Mouse (Mus musculus) liver, embryonic 14 days (tissue): Measurements from ENCODE around the gene Homer3. TPM values are rescaled to one million over a fixed set of nuclear protein-coding genes. Genes with fewer than 3 reads are reported as not detected.

Experiments used
- polyA plus RNA-seq: library from polyadenylated mRNA; depleted of rRNA; stranded (reverse); fragments of >200 nt; gene quantifications from 2 replicates; pipeline ENCODE4 v1.2.3, GENCODE M21; 2012; rRNA removed

The Homer3 gene
- 5.7 and 6.2 TPM in 2 replicates for polyA plus RNA-seq

GRCm38 (mm10) chr8:70282603-70283135, at the start of gene Homer3:
Homer3 (plus strand) TSS chr8:70282827.

GRCm38 (mm10) chr8:70234080-70234780, 48.4 kb upstream of the Homer3 start, which contains the start of the genes Sugp2 and Armc6:
Sugp2 (plus strand) TSS chr8:70234226.
Armc6 (minus strand) TSS chr8:70234466.

DNA sequence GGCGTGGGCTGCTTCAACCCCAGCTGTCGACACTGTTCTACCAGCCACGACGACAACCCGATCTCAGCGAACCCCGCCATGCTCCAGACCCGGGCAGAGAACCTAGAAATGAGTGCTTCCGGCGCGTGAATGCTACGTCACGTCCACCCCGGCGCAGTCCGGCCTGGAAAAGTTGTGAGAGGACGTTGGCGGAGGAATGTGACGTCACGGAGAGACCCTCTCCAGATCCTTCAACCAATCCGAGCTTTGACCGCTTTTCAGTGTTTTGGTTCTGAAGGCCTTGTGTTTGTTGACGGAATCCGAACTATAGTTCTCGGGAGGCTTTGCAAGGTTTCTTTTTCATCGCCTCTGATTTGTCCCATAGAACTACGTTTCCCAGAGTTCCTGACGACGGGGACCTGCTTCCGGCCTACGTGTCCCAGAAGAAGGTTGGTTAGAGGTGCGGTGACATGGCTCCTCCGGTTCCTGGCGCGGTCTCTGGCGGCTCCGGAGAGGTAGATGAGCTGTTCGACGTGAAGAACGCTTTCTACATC, 19.8 kb downstream of the Homer3 start, which contains the start of the genes Ddx49 and Cope:
Ddx49 (minus strand) TSS at position 132 of the 533 bp plus-strand sequence.
Cope (plus strand) TSS at position 161 of the 533 bp plus-strand sequence.

GRCm38 (mm10) chr8:70315624-70316510, 33.2 kb downstream of the Homer3 start, which contains the start of gene Cers1:
Cers1 (plus strand) TSS chr8:70315775.

DNA sequence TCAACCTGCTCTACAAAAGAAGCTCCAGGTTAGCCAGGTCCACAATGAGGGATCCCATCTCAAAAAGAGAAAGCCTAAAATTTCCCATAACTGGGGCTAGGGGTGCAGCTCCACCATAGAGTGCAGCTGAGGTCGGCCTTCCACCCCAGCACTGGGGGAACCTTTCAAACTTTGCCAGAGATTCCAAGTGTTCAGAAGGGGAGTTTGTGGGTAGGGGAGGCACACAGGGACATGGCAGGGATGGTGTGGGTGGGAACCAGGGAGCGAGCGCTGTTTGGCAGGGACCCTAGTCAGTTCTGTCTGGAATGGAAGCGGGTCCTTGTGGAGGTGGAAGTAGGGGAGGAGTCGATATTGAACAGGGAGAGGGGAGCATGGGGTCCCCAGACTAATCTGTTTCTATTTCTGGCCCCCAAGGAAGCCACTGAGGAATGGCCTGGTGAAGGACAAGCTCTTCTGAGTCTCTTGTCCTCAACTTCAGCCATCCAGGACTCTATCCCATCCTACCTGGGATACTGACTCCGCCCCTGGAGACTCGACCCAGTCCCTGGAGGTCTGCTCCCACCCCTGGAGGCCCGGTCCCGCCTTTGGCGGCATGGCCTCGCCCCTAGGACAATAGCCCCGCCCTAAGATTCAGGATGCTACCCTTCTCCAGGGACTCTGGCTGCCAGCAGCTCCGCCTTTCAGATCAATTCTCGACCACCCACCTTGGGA, 46.7 kb downstream of the Homer3 start, which contains the start of gene Gdf1:
Gdf1 (plus strand) TSS at position 694 of the 711 bp plus-strand sequence.

Other genes starting within 250 kb of the Homer3 start
- 17.2 and 19.6 TPM in 2 replicates for gene Mau2, start 240.1 kb upstream of the Homer3 start, polyA plus RNA-seq
- gene Sugp1, start 240.0 kb upstream of the Homer3 start, polyA plus RNA-seq = 6.5 and 7.2 TPM in 2 replicates
- gene Tm6sf2, start 209.9 kb upstream of the Homer3 start, polyA plus RNA-seq = 1.1 and 1.2 TPM in 2 replicates
- 0.05 TPM in 2 replicates for gene Hapln4, start 199.4 kb upstream of the Homer3 start, polyA plus RNA-seq
- 0.02 TPM in 1 of 2 replicates, not detected in the other for gene Ncan, start 162.0 kb upstream of the Homer3 start, polyA plus RNA-seq
- 11.3 and 12.4 TPM in 2 replicates for gene Nr2c2ap, start 151.5 kb upstream of the Homer3 start, polyA plus RNA-seq
- 4.6 and 5.4 TPM in 2 replicates for gene Rfxank, start 143.7 kb upstream of the Homer3 start, polyA plus RNA-seq
- gene Borcs8, start 143.3 kb upstream of the Homer3 start, polyA plus RNA-seq = 23.9 and 27.1 TPM in 2 replicates
- 0.01 and 0.07 TPM in 2 replicates for gene Mef2b, start 143.1 kb upstream of the Homer3 start, polyA plus RNA-seq
- gene Tmem161a, start 110.5 kb upstream of the Homer3 start, polyA plus RNA-seq = 29.4 and 31.9 TPM in 2 replicates
- 12.0 and 13.6 TPM in 2 replicates for gene Slc25a42, start 70.5 kb upstream of the Homer3 start, polyA plus RNA-seq
- 16.4 and 16.8 TPM in 2 replicates for gene Sugp2, start 48.6 kb upstream of the Homer3 start, polyA plus RNA-seq
- 11.0 and 13.4 TPM in 2 replicates for gene Armc6, start 48.4 kb upstream of the Homer3 start, polyA plus RNA-seq
- 20.7 and 21.4 TPM in 2 replicates for gene Ddx49, start 19.7 kb downstream of the Homer3 start, polyA plus RNA-seq
- 126 and 139 TPM in 2 replicates for gene Cope, start 19.7 kb downstream of the Homer3 start, polyA plus RNA-seq
- 0.09 and 0.14 TPM in 2 replicates for gene Cers1, start 32.9 kb downstream of the Homer3 start, polyA plus RNA-seq
- gene Gdf1, start 47.0 kb downstream of the Homer3 start, polyA plus RNA-seq = 0.02 and 0.09 TPM in 2 replicates
- 10.6 and 15.5 TPM in 2 replicates for gene Upf1, start 70.5 kb downstream of the Homer3 start, polyA plus RNA-seq
- 0.36 and 0.40 TPM in 2 replicates for gene Comp, start 90.7 kb downstream of the Homer3 start, polyA plus RNA-seq
- gene Crtc1, start 156.8 kb downstream of the Homer3 start, polyA plus RNA-seq = 3.4 and 4.1 TPM in 2 replicates
- 5.5 and 6.0 TPM in 2 replicates for gene Klhl26, start 194.1 kb downstream of the Homer3 start, polyA plus RNA-seq
- gene Tmem59l, start 204.5 kb downstream of the Homer3 start, polyA plus RNA-seq = 0.01 and 0.07 TPM in 2 replicates
- 1.6 and 2.2 TPM in 2 replicates for gene Crlf1, start 210.3 kb downstream of the Homer3 start, polyA plus RNA-seq
- 51.3 and 56.0 TPM in 2 replicates for gene Rex1bd, start 223.9 kb downstream of the Homer3 start, polyA plus RNA-seq
- gene Uba52, start 228.0 kb downstream of the Homer3 start, polyA plus RNA-seq = 769 and 923 TPM in 2 replicates
- 133 and 144 TPM in 2 replicates for gene Fkbp8, start 244.9 kb downstream of the Homer3 start, polyA plus RNA-seq
- gene Kxd1, start 245.1 kb downstream of the Homer3 start, polyA plus RNA-seq = 24.3 and 30.5 TPM in 2 replicates